Mouse (Mus musculus) lung, postnatal 0 days (tissue): ENCODE data around the gene Acoxl.

Experiments
- CTCF ChIP-seq: IDR thresholded peaks from 2 replicates; pipeline ENCODE4 v1.5.1; 2016; ENCODE audit warnings: antibody characterized with exemption, mild to moderate bottlenecking
- EP300 ChIP-seq: IDR thresholded peaks from 2 replicates; pipeline ENCODE4 v1.6.1; 2016; ENCODE audit warnings: antibody characterized with exemption, mild to moderate bottlenecking, control low read depth

GRCm38 (mm10) chr2:128163177-128163576, 324.5 kb downstream of the Acoxl start:
- TF ChIP-seq CTCF = no peak
- TF ChIP-seq EP300 = no peak
